Mouse (Mus musculus): ENCODE measurements around the gene Dnajc15.

Dnajc15 gene

DNA sequence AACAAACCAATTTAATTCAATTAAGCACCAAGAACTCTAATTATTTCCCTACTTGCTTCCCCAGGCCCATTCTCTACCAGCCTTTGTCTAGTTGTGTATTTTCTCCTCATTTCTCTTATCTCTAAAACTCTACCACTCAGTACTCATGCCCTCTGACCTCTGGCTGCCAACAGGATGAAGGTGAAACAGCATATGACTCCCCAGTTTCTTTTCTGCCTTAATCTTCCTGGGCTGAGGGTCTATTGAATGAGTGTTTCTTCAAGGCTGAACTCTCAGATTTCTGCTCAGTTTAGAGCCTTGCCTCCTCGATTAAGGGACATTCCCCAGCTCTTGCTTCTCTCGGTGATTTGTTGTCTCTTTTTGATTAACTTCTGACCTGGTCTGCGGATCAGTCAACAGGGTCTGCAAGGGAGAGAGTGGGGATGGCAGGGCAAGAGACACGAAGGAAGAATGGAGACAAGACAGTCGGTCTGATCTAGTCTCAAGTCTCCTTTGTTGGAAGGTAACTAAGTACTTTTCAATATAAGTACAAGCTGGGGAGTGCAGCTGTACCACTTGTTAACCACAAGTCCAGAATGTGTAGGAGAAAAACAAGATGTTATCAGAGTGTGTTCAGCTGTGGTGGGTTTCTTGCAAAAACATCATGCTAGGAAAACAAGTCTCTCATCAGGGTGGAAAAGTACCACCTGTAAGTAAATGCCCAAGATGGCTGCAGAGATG is 13.9 kb downstream of the Dnajc15 start:
- DNase-seq (ENCODE audit: low spot score), result no peak

GRCm38 (mm10) chr14:77859894-77860293 is 15.0 kb downstream of the Dnajc15 start:
- no peak for DNase-seq (ENCODE audit: low spot score)

- peak; percentile 81 for DNase-seq (ENCODE audit: low spot score)
Observed at GRCm38 (mm10) chr14:77853951-77854350, 21.0 kb downstream of the Dnajc15 start.

DNA sequence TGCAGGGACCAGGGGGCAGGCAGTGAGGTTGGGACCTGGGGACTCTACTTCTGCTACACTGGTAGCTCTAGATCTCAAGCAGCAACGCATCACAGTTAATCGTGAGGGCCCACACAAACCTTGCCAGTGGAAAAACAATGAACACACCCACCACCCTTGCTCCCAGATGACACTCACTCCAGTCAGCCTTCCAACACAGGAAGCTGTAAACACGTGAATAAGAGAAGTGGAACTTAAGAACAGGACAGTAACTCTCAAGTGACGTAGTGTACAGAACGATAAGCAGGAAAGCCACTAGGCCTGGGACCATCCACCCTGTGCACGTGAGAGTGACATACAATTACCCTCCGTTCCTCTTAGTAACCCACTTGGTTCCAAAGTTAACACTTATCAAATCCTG is 25.1 kb downstream of the Dnajc15 start:
- DNase-seq (ENCODE audit: low spot score), result peak; percentile 47

GRCm38 (mm10) chr14:77848349-77848748 is 26.6 kb downstream of the Dnajc15 start:
- no peak for DNase-seq (ENCODE audit: low spot score)

GRCm38 (mm10) chr14:77846206-77846605 is 28.7 kb downstream of the Dnajc15 start:
- DNase-seq (ENCODE audit: low spot score), result no peak

GRCm38 (mm10) chr14:77845479-77845878 is 29.4 kb downstream of the Dnajc15 start:
- no peak for DNase-seq (ENCODE audit: low spot score)

GRCm38 (mm10) chr14:77840574-77840973 is 34.4 kb downstream of the Dnajc15 start:
- no peak for DNase-seq (ENCODE audit: low spot score)

DNA sequence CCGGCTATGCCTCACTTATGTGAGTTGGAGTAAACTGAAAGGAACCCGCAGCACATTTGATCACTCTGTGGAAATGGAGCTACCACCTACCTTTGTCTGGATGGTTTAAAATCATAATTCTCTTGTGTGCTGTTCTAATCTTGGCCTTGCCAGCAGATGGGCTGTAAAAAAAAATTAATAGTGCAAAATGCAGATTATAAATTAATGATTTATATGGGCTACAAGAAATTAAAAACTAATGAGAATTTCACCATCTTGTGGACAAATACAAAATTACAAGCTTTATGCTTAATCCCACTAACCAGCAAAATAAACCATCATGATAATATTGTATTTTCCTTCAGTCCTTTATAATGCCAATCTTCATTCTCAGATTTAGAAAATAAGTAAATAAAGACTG is 34.8 kb downstream of the Dnajc15 start:
- DNase-seq (ENCODE audit: low spot score), result peak; percentile 30

DNA sequence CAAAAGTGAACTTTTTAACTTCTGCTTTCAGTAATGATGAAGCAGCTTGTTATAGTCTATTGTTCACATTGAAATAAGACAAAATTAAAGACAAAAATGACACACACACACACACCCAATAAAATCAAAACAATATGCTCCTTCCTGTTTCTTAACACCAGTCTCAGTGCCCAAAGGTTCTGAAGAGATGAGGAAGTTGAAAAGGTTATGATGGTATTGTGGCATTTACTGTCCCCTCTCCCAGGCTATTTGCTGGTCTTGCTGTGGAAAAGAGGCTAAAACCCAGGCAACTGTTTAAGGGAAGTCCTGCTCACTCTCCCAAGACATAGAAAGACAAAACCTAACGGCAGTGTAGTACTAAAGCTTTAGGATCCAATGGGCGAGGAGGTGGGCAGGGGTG is 38.1 kb downstream of the Dnajc15 start:
- no peak for DNase-seq (ENCODE audit: low spot score)

- DNase-seq (ENCODE audit: low spot score), result no peak
Observed at GRCm38 (mm10) chr14:77832359-77832758, 42.6 kb downstream of the Dnajc15 start.

GRCm38 (mm10) chr14:77831936-77832335 is 43.0 kb downstream of the Dnajc15 start:
- DNase-seq (ENCODE audit: low spot score), result no peak

DNA sequence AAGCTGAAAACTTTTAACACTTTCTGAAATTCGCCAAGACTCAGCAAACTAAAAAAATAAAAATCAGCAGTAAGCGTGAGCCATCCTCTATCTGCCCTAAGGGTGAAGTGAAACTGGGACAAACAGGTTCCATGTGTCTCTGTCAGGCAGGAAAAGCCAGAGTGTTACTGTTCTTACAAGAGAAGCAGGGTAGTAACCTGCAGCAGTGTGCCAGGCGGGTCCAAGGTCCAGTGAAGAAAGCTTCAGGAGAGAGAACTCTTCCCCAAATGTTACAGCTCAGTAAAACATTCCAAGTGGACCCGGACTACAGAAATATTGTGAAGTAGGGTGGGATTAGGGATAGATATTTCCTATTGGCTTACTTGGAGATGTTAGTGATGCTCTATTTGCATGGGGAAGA is 45.3 kb downstream of the Dnajc15 start:
- DNase-seq (ENCODE audit: low spot score), result peak; percentile 16

DNA sequence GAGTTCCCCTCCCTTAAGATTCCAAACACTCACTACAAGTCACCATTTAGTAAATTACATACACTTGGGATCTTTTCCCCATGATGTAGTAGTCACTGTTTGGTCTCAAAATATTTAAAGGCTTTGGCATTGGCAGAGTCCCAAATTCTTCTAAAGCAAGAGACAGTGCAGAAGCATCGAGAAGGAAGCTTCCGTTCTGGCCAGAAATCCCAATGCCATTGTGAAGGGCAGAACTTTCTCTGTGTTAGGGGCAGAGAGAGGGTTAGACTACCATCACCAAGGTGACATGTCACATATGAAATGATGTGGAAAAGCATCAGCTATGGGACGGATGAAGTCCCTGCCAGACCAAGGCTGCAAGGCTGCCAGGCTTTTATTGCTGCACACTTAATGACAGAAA is 49.0 kb downstream of the Dnajc15 start:
- DNase-seq (ENCODE audit: low spot score), result no peak

- DNase-seq (ENCODE audit: low spot score), result no peak
Observed at GRCm38 (mm10) chr14:77825121-77825520, 49.8 kb downstream of the Dnajc15 start.

- no peak for DNase-seq (ENCODE audit: low spot score)
Observed at GRCm38 (mm10) chr14:77819841-77820240, 55.1 kb downstream of the Dnajc15 start.

DNA sequence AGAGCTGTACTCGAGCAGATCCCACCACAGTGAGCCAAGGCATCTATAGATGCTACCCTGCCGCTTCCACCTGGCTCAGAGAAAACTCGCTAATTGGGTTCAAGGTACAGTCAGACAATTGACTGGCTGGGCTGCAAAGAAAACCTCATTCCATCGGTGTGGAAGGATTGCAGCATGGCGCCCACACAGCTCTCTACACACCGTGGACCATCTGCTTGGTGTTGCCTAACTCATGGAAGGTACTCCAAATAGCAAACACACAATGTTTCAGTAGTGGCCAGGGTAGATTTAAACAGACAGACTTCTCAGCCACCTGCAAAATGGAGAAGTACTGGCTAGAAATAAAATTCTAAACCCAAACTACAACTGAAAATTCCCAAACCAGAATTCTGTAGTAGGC is 57.4 kb downstream of the Dnajc15 start:
- no peak for DNase-seq (ENCODE audit: low spot score)

- DNase-seq (ENCODE audit: low spot score), result peak; percentile 41
Observed at GRCm38 (mm10) chr14:77814935-77815334, 60.0 kb downstream of the Dnajc15 start.

DNA sequence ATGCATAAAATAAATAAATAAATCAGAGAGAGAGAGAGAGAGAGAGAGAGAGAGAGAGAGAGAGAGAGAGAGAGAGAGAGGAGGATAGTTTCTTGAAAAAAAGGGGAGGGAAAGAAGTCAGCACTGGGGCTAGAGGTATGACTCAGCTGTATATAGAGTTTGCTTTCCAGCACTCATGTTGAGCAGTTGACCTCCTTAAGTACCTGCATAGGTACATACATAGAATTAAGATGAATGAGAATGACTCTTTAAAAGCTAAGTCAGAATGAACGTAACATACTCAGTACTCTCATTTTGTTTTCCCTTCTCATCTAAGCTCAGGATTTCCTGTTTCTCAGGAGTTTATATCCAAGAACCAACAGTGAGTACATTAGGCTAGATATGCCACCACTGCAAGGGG is 62.0 kb downstream of the Dnajc15 start:
- DNase-seq (ENCODE audit: low spot score), result no peak

DNA sequence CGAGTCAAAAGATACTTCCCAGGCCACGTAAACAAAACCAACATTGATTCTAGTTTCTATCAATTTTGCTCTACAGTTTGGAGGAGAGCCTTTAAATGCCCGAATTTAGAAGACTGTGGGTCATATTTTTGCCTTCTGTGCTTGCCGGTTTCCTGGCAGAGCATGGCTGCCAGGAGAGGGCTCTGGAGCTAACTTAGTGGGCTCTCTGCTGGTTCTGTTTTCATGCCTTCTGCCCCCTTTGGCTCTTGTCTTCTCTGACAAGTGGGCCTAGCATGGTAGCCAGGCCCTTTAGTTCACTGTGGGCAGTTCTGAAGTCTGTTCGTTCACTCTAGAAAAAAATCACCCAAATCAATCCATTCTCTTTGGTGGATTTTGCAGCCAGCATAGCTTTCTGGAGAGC is 63.5 kb downstream of the Dnajc15 start:
- no peak for DNase-seq (ENCODE audit: low spot score)

DNA sequence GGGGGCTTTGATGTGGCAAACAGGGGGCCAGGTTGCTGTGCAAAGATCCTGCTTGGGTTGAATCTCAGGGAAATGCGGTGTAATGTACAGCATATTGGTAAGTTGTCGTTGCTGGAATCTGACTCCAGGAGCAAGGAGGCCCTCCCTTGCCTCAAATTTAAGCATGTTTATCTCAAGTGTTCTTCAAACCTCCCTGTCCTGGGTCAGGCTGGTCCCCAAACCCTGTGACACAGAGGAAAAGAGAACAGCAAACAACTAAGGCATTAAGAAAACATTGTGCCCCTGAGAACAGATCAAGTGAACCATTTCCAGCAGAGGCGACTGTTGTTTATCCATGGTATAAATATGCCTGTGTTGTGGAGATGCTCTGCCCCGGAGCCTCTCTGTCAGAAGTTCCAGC is 67.1 kb downstream of the Dnajc15 start:
- no peak for DNase-seq (ENCODE audit: low spot score)

DNA sequence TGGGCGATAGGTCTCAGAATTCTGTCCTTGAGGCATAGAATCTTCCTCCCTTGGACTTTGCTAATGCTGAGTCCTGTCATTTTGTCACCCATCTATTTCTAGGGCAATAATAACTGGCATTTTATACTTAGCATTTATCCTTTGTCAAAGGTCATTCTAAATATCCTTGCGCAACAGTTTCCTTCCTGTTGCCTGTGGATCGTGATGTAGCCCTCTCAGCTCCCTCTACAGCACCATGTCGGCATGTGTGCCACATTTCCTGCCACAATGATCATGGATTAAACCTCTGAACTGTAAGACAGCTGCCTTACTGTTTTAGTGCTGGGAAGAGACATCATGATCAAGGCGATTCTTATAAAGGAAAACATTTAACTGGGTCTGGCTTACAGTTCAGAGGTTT is 68.6 kb downstream of the Dnajc15 start:
- no peak for DNase-seq (ENCODE audit: low spot score)

DNA sequence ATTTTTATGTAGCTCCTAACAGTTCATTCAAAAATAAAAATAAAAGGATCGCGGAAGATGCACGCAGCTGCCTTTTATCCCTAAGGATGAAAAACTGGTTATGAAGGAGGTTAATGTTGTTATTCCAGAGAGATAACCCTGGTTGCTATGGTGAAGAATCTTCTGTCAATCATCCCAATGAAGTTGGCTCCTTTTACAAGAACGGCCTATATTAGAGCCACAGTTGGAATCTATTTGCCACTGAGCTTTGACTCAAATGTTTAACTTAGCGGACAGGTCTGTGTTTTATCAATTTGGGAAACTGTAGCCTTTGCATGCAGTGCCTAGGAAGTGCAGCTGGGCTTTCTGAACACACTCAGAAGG is 72.7 kb downstream of the Dnajc15 start:
- no peak for DNase-seq (ENCODE audit: low spot score)

DNA sequence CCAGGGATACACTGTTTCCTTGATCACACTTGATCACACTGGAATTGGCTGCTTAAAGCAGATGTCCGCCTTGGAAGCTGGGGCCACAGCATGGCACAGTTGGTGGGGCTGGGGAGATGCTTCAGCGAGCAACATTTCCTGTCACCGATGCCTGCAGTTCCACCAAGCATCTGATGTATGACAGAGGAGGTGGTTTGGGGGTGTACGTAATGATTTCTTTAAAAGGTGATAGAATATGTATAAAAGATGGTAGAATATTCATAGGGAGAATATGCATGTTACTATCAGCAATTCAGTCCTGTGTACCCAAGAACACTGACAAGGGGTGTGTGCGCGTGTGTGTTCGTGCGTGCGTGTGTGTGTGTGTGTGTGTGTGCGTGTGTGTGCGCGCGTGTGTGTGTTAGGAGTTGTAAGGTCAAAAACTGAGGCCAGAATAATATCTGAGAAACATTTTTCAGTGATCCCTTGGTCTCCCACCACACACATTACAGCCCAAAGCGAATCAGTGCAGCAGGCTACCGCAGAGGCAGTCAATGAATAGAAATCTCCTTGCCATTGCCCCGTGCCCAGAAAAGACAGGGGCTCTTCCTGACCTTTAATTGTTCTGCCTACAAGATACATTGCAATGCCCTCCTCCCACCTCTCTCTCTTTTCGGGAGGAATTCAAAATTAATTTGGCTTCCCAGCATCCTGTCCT is 73.2 kb downstream of the Dnajc15 start:
- DNase-seq (ENCODE audit: low spot score), result no peak

Data from adipocyte (in vitro differentiated cells).